Mouse (Mus musculus): ENCODE data around the gene Rarres1.

GRCm38 (mm10) chr3:67555211-67555610 lies 39.9 kb upstream of the Rarres1 start:
- TF ChIP-seq POLR2A (IDR thresholded peaks at IDR 0.05; ENCODE audit: insufficient read length, low read depth) (no peak), MAX (IDR thresholded peaks at IDR 0.05; ENCODE audit: low read depth) (no peak), CEBPB (IDR thresholded peaks at IDR 0.05; ENCODE audit: insufficient read depth, poor library complexity, severe bottlenecking) (no peak), POLR2AphosphoS2 (IDR thresholded peaks at IDR 0.05; ENCODE audit: insufficient read length, low read depth) (no peak), SRF (IDR thresholded peaks at IDR 0.05; ENCODE audit: control insufficient read depth, insufficient read length, low read depth) (no peak)
